Mouse (Mus musculus) limb, embryonic 15.5 days (tissue): ENCODE results near the gene Cx3cr1. TPM values are rescaled to one million over a fixed set of nuclear protein-coding genes. Genes with fewer than 3 reads are reported as not detected.

Source experiments
- ATAC-seq: fragments of 200-750 bp; cut with Nextera tagmentation; 2 replicates; pipeline ENCODE4 v1.8.0; 2017; ENCODE audit warnings: low read depth, moderate TSS enrichment; ENCODE audit not compliant: insufficient number of reproducible peaks, low FRiP score, low TSS enrichment
- H3K27ac ChIP-seq: fragments of 300-500 bp; sonication (generic); 2 replicates; pipeline ENCODE4 v1.5.1; 2015; ENCODE audit warnings: moderate library complexity, mild to moderate bottlenecking, inconsistent platforms
- H3K27me3 ChIP-seq: fragments of 300-500 bp; sonication (generic); 2 replicates; pipeline ENCODE4 v1.6.1; 2015; ENCODE audit warnings: inconsistent platforms
- H3K36me3 ChIP-seq: fragments of 300-500 bp; sonication (generic); 2 replicates; pipeline ENCODE4 v1.6.1; 2015; ENCODE audit warnings: inconsistent platforms
- H3K4me1 ChIP-seq: fragments of 300-500 bp; sonication (generic); 2 replicates; pipeline ENCODE4 v1.6.1; 2015; ENCODE audit warnings: inconsistent platforms
- H3K4me2 ChIP-seq: fragments of 300-500 bp; sonication (generic); 2 replicates; pipeline ENCODE4 v1.6.1; 2015; ENCODE audit warnings: mild to moderate bottlenecking, inconsistent platforms
- H3K4me3 ChIP-seq: fragments of 300-500 bp; sonication (generic); 2 replicates; pipeline ENCODE4 v1.5.1; 2015; ENCODE audit warnings: mild to moderate bottlenecking, inconsistent platforms
- H3K9ac ChIP-seq: fragments of 300-500 bp; sonication (generic); 2 replicates; pipeline ENCODE4 v1.6.1; 2015; ENCODE audit warnings: inconsistent platforms
- H3K9me3 ChIP-seq: fragments of 300-500 bp; sonication (generic); 2 replicates; pipeline ENCODE4 v1.6.1; 2016; ENCODE audit warnings: inconsistent platforms
- WGBS: fragments of 180-500 bp; shearing (Covaris S2); methylation state at CpG from one replicate; pipeline ENCODE4 v1.1.7; 2015; 5-methylcytosine and 5-hydroxymethylcytosine counted together
- polyA plus RNA-seq: library from polyadenylated mRNA; unstranded; fragments of >200 nt; fragmentation: Nextera tagmentation; extraction: Ambion mirVana; gene quantifications from 2 replicates; pipeline ENCODE4 v1.2.1, GENCODE M21; 2015

Gene Cx3cr1
- polyA plus RNA-seq, 1 experiment from 2014 or later, result 16.0 TPM

DNA sequence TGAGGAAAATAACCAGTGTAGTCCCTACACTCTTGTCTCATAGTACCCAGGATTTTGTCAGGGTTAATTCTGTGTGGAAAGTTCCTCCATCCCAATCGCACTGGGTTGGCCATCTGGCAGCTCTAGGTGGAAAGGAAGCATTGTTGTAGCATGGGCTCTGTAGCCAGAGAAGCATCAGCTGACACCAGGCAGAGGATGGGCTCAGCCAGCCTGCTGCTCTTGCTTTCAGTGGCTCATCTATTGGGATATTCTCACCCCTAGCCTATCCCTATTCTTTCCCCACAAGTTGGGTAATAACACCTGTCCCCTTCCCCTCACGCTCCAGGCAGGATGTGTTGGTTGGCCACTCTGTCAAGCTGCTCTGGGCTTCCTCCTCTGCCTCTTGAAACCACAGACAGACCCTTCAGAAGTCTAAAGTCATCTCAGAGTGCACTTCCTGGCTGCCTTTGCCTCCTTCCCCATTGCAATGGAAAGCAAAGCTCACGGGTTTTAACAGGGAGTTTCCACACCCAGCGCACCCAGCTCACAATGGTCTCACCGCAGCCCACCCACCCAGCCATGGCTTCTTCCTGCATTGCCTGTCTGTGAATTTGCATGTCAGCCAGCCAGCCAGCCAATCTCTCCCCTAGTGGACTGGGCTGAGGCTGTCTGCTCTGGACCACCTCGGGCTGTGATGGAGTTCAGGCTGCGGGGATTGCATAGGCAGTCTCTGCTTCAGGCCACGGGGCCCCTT is 15.0 kb downstream of the Cx3cr1 start:
- ATAC-seq, result no peak
- WGBS, result 47% methylated on average over 8 of the region's 8 CpGs
- Histone ChIP-seq H3K36me3 (no peaks in the 10 kb centered on the region), H3K9ac (no peak overlapping the region), H3K4me2 (no peak overlapping the region), H3K4me3 (no peak overlapping the region), H3K27me3 (no peaks in the 10 kb centered on the region), H3K4me1 (peaks cover 3% of the 10 kb centered on the region; the same call in 1 of the 2 replicates), H3K9me3 (no peaks in the 10 kb centered on the region), H3K27ac (0 out of 2 replicates have a peak overlapping the region, but pooled peaks have one; percentile 1)

DNA sequence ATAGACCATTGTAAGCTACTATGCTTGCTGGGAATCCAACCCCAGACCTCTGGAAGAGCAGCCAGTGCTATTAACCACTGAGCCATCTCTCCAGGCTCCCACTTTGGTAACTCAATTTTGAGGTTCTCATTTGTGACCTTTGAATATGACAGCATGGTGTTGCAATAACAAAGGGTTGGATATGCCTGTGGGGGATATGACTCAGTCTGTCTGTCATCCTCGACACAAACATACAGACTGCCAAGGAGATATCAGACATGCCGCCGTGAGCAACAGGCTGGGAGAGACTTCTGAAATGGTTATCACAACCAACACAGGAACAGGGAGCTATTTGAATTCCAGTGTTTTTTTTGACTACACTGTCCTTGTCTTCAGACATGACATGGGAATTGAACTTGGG is 20.3 kb downstream of the Cx3cr1 start:
- Histone ChIP-seq H3K4me1 (no peaks in the 10 kb centered on the region), H3K27me3 (no peaks in the 10 kb centered on the region), H3K4me2 (no peak overlapping the region), H3K9ac (no peak overlapping the region), H3K36me3 (no peaks in the 10 kb centered on the region), H3K9me3 (no peaks in the 10 kb centered on the region), H3K4me3 (no peak overlapping the region), H3K27ac (no peak overlapping the region)
- no peak for ATAC-seq
- 67% methylated on average over 3 of the region's 3 CpGs for WGBS

DNA sequence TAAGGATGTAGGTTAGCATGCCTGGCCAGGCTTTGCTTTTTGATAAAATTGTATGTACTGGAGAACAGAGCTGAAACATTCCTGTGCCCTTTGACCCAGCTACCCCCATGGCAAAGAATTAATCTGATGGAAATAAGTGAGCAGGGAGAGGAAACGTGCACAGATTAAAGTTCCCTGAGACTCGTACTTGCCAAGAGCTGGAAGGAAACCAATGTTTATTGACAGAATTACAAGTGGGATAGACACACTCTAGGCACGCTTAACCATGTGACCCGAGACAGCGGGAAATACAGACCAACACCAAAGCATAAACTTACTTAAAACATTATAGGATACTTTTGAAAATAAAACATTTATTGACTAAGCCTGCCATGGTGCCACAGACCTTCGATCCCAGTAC is 21.2 kb downstream of the Cx3cr1 start:
- Histone ChIP-seq H3K4me2 (no peak overlapping the region), H3K27ac (no peak overlapping the region), H3K4me1 (no peaks in the 10 kb centered on the region), H3K9ac (no peak overlapping the region), H3K27me3 (no peaks in the 10 kb centered on the region), H3K9me3 (no peaks in the 10 kb centered on the region), H3K36me3 (no peaks in the 10 kb centered on the region), H3K4me3 (no peak overlapping the region)
- ATAC-seq, result no peak
- 67% methylated on average over 6 of the region's 6 CpGs for WGBS

DNA sequence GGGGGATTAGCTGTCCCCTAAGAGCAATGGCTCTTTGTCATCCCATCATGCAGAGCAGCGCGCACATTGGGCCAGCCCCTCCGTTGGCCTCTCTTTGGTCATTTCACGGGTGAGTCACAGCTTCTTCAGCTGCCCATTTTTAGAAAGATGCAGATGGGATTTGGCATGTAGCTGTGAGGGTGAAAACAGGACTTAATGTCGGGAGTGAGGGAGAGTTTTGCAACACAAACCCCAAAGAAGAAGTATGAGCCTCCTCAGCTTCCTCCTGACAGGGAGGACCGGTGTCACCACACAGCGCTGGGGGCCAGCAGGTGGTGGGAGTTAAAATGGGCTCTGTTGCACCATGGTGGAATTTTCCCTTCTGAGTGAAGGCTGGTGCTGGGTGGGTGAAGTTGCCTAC is 26.6 kb downstream of the Cx3cr1 start:
- Histone ChIP-seq H3K4me1 (no peaks in the 10 kb centered on the region), H3K36me3 (no peaks in the 10 kb centered on the region), H3K9me3 (no peaks in the 10 kb centered on the region), H3K4me3 (no peak overlapping the region), H3K27ac (no peak overlapping the region), H3K27me3 (no peaks in the 10 kb centered on the region), H3K4me2 (no peak overlapping the region), H3K9ac (no peak overlapping the region)
- 82% methylated on average over 7 of the region's 7 CpGs for WGBS
- ATAC-seq, result no peak

DNA sequence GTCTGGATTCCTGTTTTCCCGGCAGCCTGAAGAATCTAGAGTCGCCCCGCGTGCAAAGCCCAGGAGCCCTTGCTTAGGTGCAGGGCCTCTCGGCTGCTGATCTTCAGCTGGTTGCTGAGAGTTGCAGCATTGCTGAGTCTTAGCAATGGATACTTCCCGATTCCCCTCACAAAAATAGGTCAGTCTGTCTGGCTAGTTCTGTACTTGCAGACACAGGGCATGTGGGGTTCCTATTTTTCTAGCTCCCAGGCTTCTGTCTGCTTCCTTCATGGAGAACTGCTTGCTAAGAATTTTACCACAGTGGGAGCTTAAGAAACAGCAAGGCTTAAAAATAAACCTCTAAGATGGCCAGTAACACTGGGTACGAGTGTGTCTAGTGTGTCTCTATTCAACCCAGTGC is 32.3 kb downstream of the Cx3cr1 start:
- Histone ChIP-seq H3K4me1 (no peaks in the 10 kb centered on the region), H3K4me2 (no peak overlapping the region), H3K9me3 (no peaks in the 10 kb centered on the region), H3K36me3 (no peaks in the 10 kb centered on the region), H3K9ac (no peak overlapping the region), H3K27me3 (no peaks in the 10 kb centered on the region), H3K4me3 (no peak overlapping the region), H3K27ac (no peak overlapping the region)
- 79% methylated on average over 7 of the region's 7 CpGs for WGBS
- no peak for ATAC-seq

DNA sequence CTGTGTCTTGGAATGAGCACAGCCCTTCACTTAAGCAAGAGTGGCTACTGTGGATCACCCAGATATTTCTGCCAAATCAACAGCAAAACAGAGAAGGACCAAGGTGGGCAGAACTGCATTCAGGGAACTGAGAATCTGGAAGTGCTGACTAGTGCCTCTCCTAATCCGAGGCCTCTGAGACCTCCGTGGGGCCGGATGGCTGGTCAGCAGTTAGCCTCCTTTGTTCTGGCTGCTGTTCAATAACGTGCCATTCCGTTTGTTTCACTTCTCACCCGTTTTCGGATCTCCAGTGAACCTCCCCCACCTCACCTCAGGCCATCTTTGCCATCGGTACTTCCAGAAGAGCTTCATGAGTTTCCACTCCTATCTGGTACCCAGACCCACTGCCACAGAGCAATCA is 35.3 kb downstream of the Cx3cr1 start:
- Histone ChIP-seq H3K4me3 (no peak overlapping the region), H3K9ac (no peak overlapping the region), H3K4me1 (no peaks in the 10 kb centered on the region), H3K27ac (no peak overlapping the region), H3K4me2 (no peak overlapping the region), H3K9me3 (no peaks in the 10 kb centered on the region), H3K27me3 (no peaks in the 10 kb centered on the region), H3K36me3 (no peaks in the 10 kb centered on the region)
- WGBS, result 78% methylated on average over 8 of the region's 8 CpGs
- no peak for ATAC-seq

DNA sequence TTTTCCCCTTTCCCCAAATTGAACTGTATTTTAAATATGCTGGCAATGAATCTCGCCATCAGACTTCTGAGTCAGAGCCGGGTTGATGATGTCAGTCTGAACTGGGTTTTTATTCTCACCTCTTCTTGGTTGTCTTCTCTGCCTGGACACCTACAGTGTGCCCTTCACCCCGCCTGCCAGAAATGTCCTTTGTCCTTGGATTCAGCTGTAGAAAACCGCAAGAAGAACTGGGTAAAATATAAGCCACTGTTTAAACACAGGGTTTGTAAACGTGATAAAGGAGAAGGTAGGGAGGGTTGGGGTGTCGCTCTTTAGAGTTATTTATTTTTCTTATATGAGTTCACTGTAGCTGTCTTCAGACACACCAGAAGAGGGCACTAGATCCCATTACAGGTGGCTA is 37.0 kb downstream of the Cx3cr1 start:
- 87% methylated on average over 6 of the region's 6 CpGs for WGBS
- Histone ChIP-seq H3K4me3 (no peak overlapping the region), H3K9me3 (no peaks in the 10 kb centered on the region), H3K4me2 (no peak overlapping the region), H3K9ac (no peak overlapping the region), H3K27ac (no peak overlapping the region), H3K27me3 (no peaks in the 10 kb centered on the region), H3K36me3 (no peaks in the 10 kb centered on the region), H3K4me1 (peaks cover under 1% of the 10 kb centered on the region)
- no peak for ATAC-seq

DNA sequence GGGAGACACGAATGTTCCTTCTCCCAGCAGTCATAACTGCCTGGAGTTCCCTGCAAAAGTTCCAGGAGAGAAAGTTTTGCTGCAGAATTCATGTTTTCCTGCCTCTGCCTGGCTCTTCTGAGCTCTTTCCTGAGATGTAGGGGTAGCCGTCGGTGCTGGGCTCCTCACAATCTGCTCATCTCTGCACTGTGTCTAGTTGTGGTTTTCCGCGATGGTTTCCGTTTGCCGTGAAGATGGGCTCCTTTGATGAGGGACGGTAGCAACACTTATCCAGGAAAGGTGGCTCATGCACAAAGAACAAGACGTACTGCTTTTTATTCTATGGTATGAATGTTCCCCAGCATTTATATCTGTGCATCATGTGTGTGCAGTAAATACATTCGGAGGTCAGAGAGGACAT is 39.3 kb downstream of the Cx3cr1 start:
- ATAC-seq, result no peak
- H3K27ac ChIP-seq, result no peak overlapping the region
- no peaks in the 10 kb centered on the region for H3K36me3 ChIP-seq
- 85% methylated on average over 10 of the region's 10 CpGs for WGBS
- H3K4me2 ChIP-seq, result no peak overlapping the region
- H3K4me3 ChIP-seq, result no peak overlapping the region
- no peak overlapping the region for H3K9ac ChIP-seq
- H3K4me1 ChIP-seq, result peaks cover 8% of the 10 kb centered on the region
- no peaks in the 10 kb centered on the region for H3K27me3 ChIP-seq
- H3K9me3 ChIP-seq, result no peaks in the 10 kb centered on the region

DNA sequence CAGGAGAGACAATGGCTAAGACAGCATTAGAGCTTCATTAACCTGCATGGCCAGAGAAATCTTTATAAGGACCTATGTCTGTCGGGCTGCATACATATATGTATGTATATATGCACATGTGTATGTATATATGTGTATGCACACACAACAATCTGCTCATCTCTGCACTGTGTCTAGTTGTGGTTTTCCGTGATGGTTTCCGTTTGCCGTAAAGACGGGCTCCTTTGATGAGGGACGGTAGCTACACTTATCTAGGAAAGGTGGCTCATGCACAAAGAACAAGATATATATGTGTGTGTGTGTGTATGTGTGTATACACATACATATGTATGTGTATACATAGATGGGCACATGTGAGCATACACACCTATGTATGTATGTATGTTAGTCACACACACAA is 39.8 kb downstream of the Cx3cr1 start:
- no peaks in the 10 kb centered on the region for H3K36me3 ChIP-seq
- H3K9me3 ChIP-seq, result no peaks in the 10 kb centered on the region
- H3K4me2 ChIP-seq, result no peak overlapping the region
- H3K4me3 ChIP-seq, result no peak overlapping the region
- no peak for ATAC-seq
- no peak overlapping the region for H3K27ac ChIP-seq
- 88% methylated on average over 6 of the region's 6 CpGs for WGBS
- H3K9ac ChIP-seq, result no peak overlapping the region
- H3K27me3 ChIP-seq, result no peaks in the 10 kb centered on the region
- peaks cover 8% of the 10 kb centered on the region for H3K4me1 ChIP-seq

DNA sequence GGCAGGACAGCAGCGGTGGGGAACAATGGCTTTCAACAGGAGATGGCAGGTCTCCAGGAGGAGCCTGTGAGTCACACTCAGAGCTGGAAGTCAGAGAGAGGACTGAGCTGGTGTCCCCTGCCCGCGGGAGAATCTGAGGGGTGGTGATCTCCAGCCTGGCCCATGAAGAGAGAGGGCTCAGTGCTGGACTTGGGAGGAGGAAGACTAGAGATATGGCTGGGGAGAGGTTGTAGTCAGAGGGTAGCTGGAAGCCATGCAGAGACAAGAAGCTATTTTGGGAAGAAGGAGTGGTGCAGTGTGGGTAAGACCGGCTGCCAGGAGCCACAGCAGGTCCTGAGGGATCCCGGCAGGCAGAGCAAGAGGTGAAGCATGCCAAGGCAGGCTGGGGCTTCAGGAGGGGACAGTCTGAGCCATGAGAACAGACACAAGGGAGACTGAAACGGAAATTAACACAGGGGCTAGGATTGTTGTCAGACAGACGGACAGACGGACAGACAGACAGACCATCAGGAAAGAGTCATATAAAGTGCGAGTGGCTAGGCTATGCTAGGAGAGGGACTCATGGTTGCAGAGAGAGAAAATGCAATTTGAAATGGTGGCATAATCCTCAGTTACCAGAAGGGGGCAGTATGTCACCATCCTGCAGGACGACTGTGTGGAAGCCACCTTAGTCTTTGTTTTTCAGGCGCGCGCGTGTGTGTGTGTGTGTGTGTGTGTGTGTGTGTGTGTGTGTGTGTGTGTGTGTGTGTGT is 42.1 kb downstream of the Cx3cr1 start:
- Histone ChIP-seq H3K27ac (peak overlapping the region; percentile 47; the same call in 1 of the 2 replicates), H3K9me3 (no peaks in the 10 kb centered on the region), H3K4me1 (peaks cover 8% of the 10 kb centered on the region), H3K4me3 (no peak overlapping the region), H3K4me2 (0 out of 2 replicates have a peak overlapping the region, but pooled peaks have one; percentile 15), H3K36me3 (no peaks in the 10 kb centered on the region), H3K27me3 (no peaks in the 10 kb centered on the region), H3K9ac (no peak overlapping the region)
- 27% methylated on average over 10 of the region's 14 CpGs for WGBS
- no peak for ATAC-seq

DNA sequence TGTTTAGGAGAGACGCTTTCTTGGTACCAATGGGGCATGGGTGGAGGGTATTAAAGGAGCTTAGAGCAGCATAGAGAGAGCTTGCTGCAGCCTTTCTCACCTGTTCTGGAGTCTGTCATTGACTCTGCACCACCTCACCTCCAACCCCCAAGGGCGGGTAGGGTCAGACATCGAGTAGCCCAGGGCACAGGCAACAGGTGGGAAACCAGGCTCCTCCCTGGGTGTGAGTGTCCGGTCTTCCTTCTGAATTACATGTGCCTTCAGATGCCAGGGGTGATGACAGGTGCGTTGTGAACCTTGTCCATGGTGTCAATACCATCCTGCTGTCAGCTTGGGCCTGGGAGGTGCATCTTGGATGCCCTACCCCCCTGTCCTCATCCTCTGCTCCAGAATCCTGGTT is 45.1 kb downstream of the Cx3cr1 start:
- H3K4me2 ChIP-seq, result no peak overlapping the region
- no peaks in the 10 kb centered on the region for H3K9me3 ChIP-seq
- no peak overlapping the region for H3K27ac ChIP-seq
- WGBS, result 83% methylated on average over 5 of the region's 5 CpGs
- no peak overlapping the region for H3K9ac ChIP-seq
- H3K4me3 ChIP-seq, result no peak overlapping the region
- peaks cover 22% of the 10 kb centered on the region for H3K4me1 ChIP-seq
- no peaks in the 10 kb centered on the region for H3K27me3 ChIP-seq
- ATAC-seq, result no peak
- H3K36me3 ChIP-seq, result no peaks in the 10 kb centered on the region

DNA sequence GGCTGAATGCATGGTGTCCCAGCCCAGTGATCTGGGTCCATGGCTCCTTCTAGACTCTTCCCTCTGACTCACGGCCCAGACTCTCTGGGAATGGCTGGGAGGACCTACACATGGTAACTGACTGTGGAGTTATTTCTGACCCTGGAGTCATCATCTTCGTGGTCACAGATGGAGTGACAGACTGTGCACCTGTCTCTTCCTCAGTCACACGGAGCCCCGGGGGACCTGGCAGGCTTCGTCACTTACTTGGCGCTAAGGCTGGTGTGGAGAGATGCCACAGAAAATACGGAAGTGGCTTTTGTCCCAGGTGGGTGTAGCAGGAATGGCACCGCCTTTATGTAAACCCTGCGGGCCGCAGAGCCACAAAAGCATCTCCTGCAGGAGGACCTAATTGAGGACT is 45.5 kb downstream of the Cx3cr1 start:
- Histone ChIP-seq H3K4me3 (no peak overlapping the region), H3K4me1 (peaks cover 22% of the 10 kb centered on the region), H3K27ac (no peak overlapping the region), H3K27me3 (no peaks in the 10 kb centered on the region), H3K9ac (no peak overlapping the region), H3K9me3 (no peaks in the 10 kb centered on the region), H3K4me2 (no peak overlapping the region), H3K36me3 (no peaks in the 10 kb centered on the region)
- 74% methylated on average over 10 of the region's 10 CpGs for WGBS
- no peak for ATAC-seq
